In the genomic region with DNA sequence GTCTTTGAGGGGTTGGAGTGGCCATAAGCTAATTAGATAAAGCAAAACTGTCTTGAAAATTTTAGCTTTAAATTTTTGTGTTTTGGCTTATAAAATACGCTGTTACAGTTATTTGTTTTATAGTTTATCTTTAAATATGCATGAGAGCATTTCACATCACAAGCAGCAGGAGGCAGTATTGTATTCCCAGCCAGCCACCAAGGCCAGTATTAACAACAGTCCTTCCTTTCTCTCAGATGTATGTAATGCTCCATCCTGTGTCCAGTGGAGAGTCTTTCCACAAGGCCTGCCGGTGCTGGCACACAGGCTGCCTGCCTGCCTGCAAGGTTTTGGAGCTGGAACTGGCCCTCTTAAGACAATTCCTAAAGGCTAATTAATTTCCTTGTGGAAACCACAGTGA, we compare ENCODE assay signal across 9 mouse cellular contexts. TPM values are rescaled to one million over a fixed set of nuclear protein-coding genes. Genes with fewer than 3 reads are reported as not detected.
A peak's percentile ranks its signal among the peaks of the same experiment; 100 is the strongest.
DNase-seq lines count a peak whose midpoint lies in the region; ATAC-seq and TF ChIP-seq lines count a peak whose summit lies in the region.
"Had no signal": no experiment of that assay in that cellular context is flagged by ENCODE, and none has a peak within 500 bp of the region (broad histone marks: within the 10 kb centered on the region; RNA-seq: fewer than 3 reads in every experiment).

No protein-coding gene starts in this region.

- TF ChIP-seq CTCF in left cerebral cortex, adult 2 months (IDR thresholded peaks at IDR 0.05), result peak; percentile 61
- peak; percentile 31 for TF ChIP-seq CTCF in ES-Bruce4 (IDR thresholded peaks at IDR 0.05; ENCODE audit: low read depth, low read length)

- H3K4me1 ChIP-seq in ES-Bruce4 (ENCODE audit: control insufficient read depth, insufficient read depth, low read length), result no peaks in the 10 kb centered on the region
- H3K4me1 ChIP-seq: hindbrain, embryonic 15.5 days had no signal

- H3K9me3 ChIP-seq in ES-Bruce4 (replicated peaks; ENCODE audit: control insufficient read depth, insufficient read depth, low read length, poor library complexity, severe bottlenecking), result no peaks in the 10 kb centered on the region
- H3K9me3 ChIP-seq: embryonic facial prominence, embryonic 13.5 days; hindbrain, embryonic 15.5 days had no signal

- TF ChIP-seq EP300 in ES-Bruce4 (IDR thresholded peaks at IDR 0.05; ENCODE audit: insufficient read depth, low read depth, low read length), result no peak

- no peaks in the 10 kb centered on the region for H3K27me3 ChIP-seq in ES-Bruce4 (ENCODE audit: control insufficient read depth, insufficient read depth, low read length, poor library complexity, severe bottlenecking)
- H3K27me3 ChIP-seq: embryonic facial prominence, embryonic 13.5 days; hindbrain, embryonic 15.5 days had no signal

- no peak overlapping the region for H3K9ac ChIP-seq in ES-Bruce4 (ENCODE audit: low read depth, poor library complexity, severe bottlenecking)
- H3K9ac ChIP-seq: embryonic facial prominence, embryonic 13.5 days; hindbrain, embryonic 15.5 days had no signal

- no peak overlapping the region for H3K27ac ChIP-seq in left cerebral cortex, adult 2 months
- H3K27ac ChIP-seq in ES-Bruce4 (ENCODE audit: insufficient read depth, low read length), result no peak overlapping the region
- H3K27ac ChIP-seq: embryonic facial prominence, embryonic 13.5 days; hindbrain, embryonic 15.5 days had no signal

- DNase-seq in left cerebral cortex, adult 2 months (ENCODE audit: extremely low spot score in 1 of 2, low spot score in 2 of 2), result no peak
- no peak for DNase-seq in left cerebral cortex, postnatal 14 days (ENCODE audit: low spot score in 2 of 2)
- peak; percentile 25 for DNase-seq in lung, postnatal 36 days
- DNase-seq in neural tube, embryonic 10.5 days (ENCODE audit: extremely low spot score, low spot score), result no peak
- DNase-seq in right cerebral cortex, postnatal 10 days (ENCODE audit: low spot score in 2 of 2), result no peak

- TF ChIP-seq POLR2A in ES-Bruce4 (IDR thresholded peaks at IDR 0.05; ENCODE audit: insufficient read depth, low read length), result no peak

- H3K4me3 ChIP-seq in left cerebral cortex, adult 2 months, result no peak overlapping the region
- no peak overlapping the region for H3K4me3 ChIP-seq in ES-Bruce4 (ENCODE audit: low read depth, low read length)
- H3K4me3 ChIP-seq: embryonic facial prominence, embryonic 13.5 days; hindbrain, embryonic 15.5 days had no signal

- H3K36me3 ChIP-seq in ES-Bruce4 (ENCODE audit: control insufficient read depth, insufficient read depth, low read length, poor library complexity, severe bottlenecking), result no peaks in the 10 kb centered on the region

- intact Hi-C loops in left cerebral cortex, adult 2 months (cut with DNase I), result loop anchor here (5.0 to 10.0 kb wide), 3 partner anchors 275 to 463 kb away; no protein-coding TSS in a partner anchor
- intact Hi-C loops in left cerebral cortex, postnatal 14 days (cut with DNase I), result loop anchor here (2.0 to 5.0 kb wide), 3 partner anchors 55 to 275 kb away; a partner anchor contains a TSS

- peak; percentile 53 for ATAC-seq in activated CD4-positive, CD25-positive, alpha-beta regulatory T cell, adult 4 months

RNA-seq across cellular contexts. Expression of a gene that starts 26.7 kb away (rescaled TPM):
- total RNA-seq in left cerebral cortex, adult 2 months (2021), result 100 to 1,000 TPM; 105 to 106 TPM
- 10 to 100 TPM; 74.1 to 76.7 TPM for total RNA-seq in left cerebral cortex, postnatal 14 days (2021)
- polyA plus RNA-seq in ES-Bruce4 (2011; ENCODE audit: insufficient read depth, insufficient read length, low read depth, missing spikeins), result 9.1 and 9.5 TPM in 2 replicates
- polyA plus RNA-seq in activated CD4-positive, CD25-positive, alpha-beta regulatory T cell, adult 4 months (2017; shearing (Covaris generic)), result 1 to 10 TPM; 7.0 to 7.8 TPM

RNA-seq across cellular contexts. Expression of a gene that starts 29.0 kb away (rescaled TPM):
- 10 to 100 TPM; 68.7 to 72.3 TPM for total RNA-seq in left cerebral cortex, adult 2 months (2021)
- total RNA-seq in left cerebral cortex, postnatal 14 days (2021), result 10 to 100 TPM; 43.5 to 50.3 TPM
- 6.7 and 7.0 TPM in 2 replicates for polyA plus RNA-seq in ES-Bruce4 (2011; ENCODE audit: insufficient read depth, insufficient read length, low read depth, missing spikeins)
- 1 to 10 TPM; 3.0 to 3.1 TPM for polyA plus RNA-seq in activated CD4-positive, CD25-positive, alpha-beta regulatory T cell, adult 4 months (2017; shearing (Covaris generic))
